Mouse (Mus musculus): ENCODE data around the gene 1700029J07Rik. TPM values are rescaled to one million over a fixed set of nuclear protein-coding genes. Genes with fewer than 3 reads are reported as not detected.

1700029J07Rik gene
- polyA plus RNA-seq, 1 experiment from 2014 or later = 8.1 TPM

GRCm38 (mm10) chr8:45999138-45999783, 24.2 kb upstream of the 1700029J07Rik start, which contains the start of gene Lrp2bp:
TSS of gene Lrp2bp (plus strand) at chr8:45999303.
- ATAC-seq (no peak), DNase-seq (ENCODE audit: low read depth, low spot score) (no peak)
- POLR2A ChIA-PET = interaction anchor here (0.6 to 1.7 kb wide), 3 partner anchors 24 to 152 kb away, joined by 3 to 4 read pairs (median 3); partner anchors contain the start of genes 1700029J07Rik, Cfap97, Snx25 and Ufsp2
- H3K27me3 ChIP-seq = no peaks in the 10 kb centered on the region
- no peak for TF ChIP-seq CTCF (IDR thresholded peaks at IDR 0.05)
- in situ Hi-C loops (cut with MboI; ENCODE audit: low pct_unique_long_range_greater_than_20kb) = no loop called here
- CTCF ChIA-PET = interaction anchor here (1.0 to 1.5 kb wide), 2 partner anchors 12 to 23 kb away, joined by 4 to 6 read pairs; partner anchors contain the start of gene Ufsp2

DNA sequence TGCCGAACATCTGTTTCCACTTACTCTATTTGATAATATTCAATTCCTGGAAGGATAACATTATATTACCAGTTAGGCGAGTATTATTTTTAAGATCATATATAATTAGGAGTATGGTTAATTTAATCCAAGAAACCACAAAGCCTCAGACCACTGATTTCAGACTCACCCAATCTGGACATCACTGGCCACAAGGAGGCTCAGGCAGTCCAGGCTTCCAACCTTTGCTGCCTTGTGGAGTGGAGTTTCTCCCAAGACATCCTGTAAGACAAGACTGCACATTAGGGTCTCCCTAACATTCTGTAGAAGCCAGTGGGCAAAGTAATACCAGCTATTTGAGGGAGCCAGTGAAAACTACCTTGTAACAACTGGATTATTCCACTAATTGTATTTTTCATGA, 23.2 kb upstream of the 1700029J07Rik start:
- no peaks in the 10 kb centered on the region for H3K27me3 ChIP-seq
- POLR2A ChIA-PET = interaction anchor here (1.7 kb wide), 1 partner anchor 23 kb away, joined by 4 read pairs; the partner anchor contains the start of genes 1700029J07Rik and Ufsp2
- in situ Hi-C loops (cut with MboI; ENCODE audit: low pct_unique_long_range_greater_than_20kb) = no loop called here
- no peak for TF ChIP-seq CTCF (IDR thresholded peaks at IDR 0.05)
- CTCF ChIA-PET = no interaction called here
- no peak for ATAC-seq
- DNase-seq (ENCODE audit: low read depth, low spot score) = no peak

DNA sequence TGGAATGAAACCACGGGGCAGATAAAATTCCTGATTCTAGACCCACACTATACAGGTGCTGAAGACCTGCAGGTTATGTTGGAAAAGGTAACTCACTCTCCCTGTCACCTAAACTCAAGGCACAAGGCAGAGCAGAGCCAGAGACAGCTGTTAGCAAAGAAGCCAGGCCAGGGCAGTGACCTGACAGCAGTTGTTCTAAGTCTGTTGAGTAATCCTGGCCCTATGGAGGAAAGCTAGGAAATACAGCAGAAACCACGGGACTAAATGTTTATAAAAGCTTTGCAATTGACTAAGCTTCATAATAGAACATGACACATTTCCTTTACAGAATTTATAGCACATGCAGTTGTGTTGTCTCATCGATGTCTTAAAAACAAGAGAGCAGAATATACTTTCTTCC, 20.5 kb upstream of the 1700029J07Rik start:
- H3K27me3 ChIP-seq = no peaks in the 10 kb centered on the region
- ChIA-PET CTCF (no interaction called here), POLR2A (no interaction called here)
- no peak for DNase-seq (ENCODE audit: low read depth, low spot score)
- ATAC-seq = no peak
- in situ Hi-C loops (cut with MboI; ENCODE audit: low pct_unique_long_range_greater_than_20kb) = no loop called here
- no peak for TF ChIP-seq CTCF (IDR thresholded peaks at IDR 0.05)

- ATAC-seq (no peak), DNase-seq (ENCODE audit: low read depth, low spot score) (no peak)
- peak; percentile 54 for TF ChIP-seq CTCF (IDR thresholded peaks at IDR 0.05)
- CTCF ChIA-PET = interaction anchor here (1.2 kb wide), 1 partner anchor 18 kb away, joined by 3 read pairs; the partner anchor contains the start of gene Ufsp2
- POLR2A ChIA-PET = no interaction called here
- in situ Hi-C loops (cut with MboI; ENCODE audit: low pct_unique_long_range_greater_than_20kb) = no loop called here
- H3K27me3 ChIP-seq = no peaks in the 10 kb centered on the region
These were observed 19.1 kb upstream of the 1700029J07Rik start for GRCm38 (mm10) chr8:45994111-45994510.

DNA sequence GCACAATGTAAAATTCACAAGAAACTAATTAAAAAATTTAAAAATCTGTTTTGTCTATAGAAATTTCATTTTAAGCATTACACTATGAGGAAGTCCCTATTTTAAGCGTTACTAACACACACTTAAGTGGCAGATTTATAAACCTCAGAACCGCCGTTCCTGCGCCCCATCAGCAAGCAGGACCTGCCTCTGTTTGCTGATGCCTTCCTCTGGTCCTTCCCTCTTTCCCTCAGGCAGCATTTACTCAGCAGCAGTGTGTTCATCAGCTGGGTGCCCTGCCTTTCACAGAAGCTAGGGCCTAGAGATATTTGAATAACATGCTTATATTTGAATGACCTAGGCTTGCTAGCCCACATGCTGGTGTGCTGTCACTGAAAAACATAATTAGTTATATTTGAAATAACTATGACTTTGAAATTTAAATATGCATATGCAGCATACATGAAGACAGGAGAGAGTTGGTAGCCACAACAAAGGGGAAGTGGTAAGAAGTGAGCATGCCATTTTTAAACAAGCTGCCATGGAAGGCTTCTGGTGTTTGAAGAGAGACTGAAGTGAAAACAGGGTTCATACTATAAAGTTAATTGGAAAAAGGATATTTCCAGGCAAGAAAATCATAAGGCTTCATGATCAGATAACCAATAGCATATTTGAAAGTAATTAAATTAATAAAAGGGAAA, 15.7 kb upstream of the 1700029J07Rik start:
- ATAC-seq (no peak), DNase-seq (ENCODE audit: low read depth, low spot score) (no peak)
- POLR2A ChIA-PET = no interaction called here
- CTCF ChIA-PET = interaction anchor here (1.9 kb wide), 1 partner anchor 10 kb away, joined by 6 read pairs; no protein-coding TSS in a partner anchor
- in situ Hi-C loops (cut with MboI; ENCODE audit: low pct_unique_long_range_greater_than_20kb) = no loop called here
- TF ChIP-seq CTCF (IDR thresholded peaks at IDR 0.05) = no peak
- H3K27me3 ChIP-seq = no peaks in the 10 kb centered on the region

DNA sequence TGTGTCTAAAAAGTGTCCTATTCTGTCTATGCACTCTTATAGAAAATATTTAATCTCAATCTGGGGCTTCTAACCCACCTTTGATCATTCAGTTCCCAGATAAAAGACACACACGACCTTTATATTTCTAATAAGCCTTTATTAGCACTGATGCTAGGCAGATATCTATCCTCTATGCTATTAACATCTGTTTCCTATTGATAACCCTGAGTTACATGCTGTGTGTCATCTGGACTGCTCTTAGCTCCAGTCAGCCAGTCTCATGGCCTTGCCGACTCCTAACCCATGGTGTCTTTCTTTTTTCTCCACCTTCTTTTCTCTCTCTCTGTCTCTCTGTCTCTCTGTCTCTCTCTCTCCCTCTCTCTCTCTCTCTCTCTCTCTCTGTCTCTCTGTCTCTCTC, 13.1 kb upstream of the 1700029J07Rik start:
- ATAC-seq = no peak
- in situ Hi-C loops (cut with MboI; ENCODE audit: low pct_unique_long_range_greater_than_20kb) = no loop called here
- DNase-seq (ENCODE audit: low read depth, low spot score) = no peak
- CTCF ChIA-PET = interaction anchor here (1.3 kb wide), 1 partner anchor 12 kb away, joined by 3 read pairs; no protein-coding TSS in a partner anchor
- POLR2A ChIA-PET = no interaction called here
- no peak for TF ChIP-seq CTCF (IDR thresholded peaks at IDR 0.05)
- no peaks in the 10 kb centered on the region for H3K27me3 ChIP-seq

DNA sequence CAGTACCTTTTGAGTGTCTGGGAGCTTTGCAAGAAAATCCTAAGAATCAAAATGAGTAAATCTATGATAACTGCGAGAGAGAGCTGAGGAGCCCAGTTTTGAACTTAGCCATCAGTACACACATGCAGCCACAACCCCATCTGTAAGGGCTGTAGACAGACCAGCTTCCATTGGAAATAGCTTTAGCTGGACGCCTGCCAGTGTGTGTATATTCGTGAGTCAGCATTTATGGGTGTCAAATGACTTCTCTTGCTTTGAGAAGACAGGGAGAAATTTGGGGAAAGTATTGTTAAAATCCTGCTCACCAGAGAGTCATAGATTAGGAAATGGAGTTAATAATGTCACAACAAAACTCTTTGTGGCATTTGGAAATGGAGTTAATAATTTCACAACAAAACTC, 11.6 kb upstream of the 1700029J07Rik start:
- POLR2A ChIA-PET = interaction anchor here (1.2 kb wide), 1 partner anchor 11 kb away, joined by 4 read pairs; the partner anchor contains the start of genes 1700029J07Rik and Ufsp2
- CTCF ChIA-PET = no interaction called here

GRCm38 (mm10) chr8:45975837-45976468, 901 bp upstream of the 1700029J07Rik start:
- TF ChIP-seq CTCF (IDR thresholded peaks at IDR 0.05) = no peak
- DNase-seq (ENCODE audit: low read depth, low spot score) = no peak
- POLR2A ChIA-PET = interaction anchor here (0.7 to 1.9 kb wide), 3 partner anchors 11 to 23 kb away, joined by 4 read pairs; partner anchors contain the start of gene Lrp2bp

More for the DNA sequence above, 11.6 kb upstream of the 1700029J07Rik start:
- no peaks in the 10 kb centered on the region for H3K27me3 ChIP-seq
- no peak for TF ChIP-seq CTCF (IDR thresholded peaks at IDR 0.05)
- DNase-seq (ENCODE audit: low read depth, low spot score) = no peak
- in situ Hi-C loops (cut with MboI; ENCODE audit: low pct_unique_long_range_greater_than_20kb) = no loop called here
- no peak for ATAC-seq

DNA sequence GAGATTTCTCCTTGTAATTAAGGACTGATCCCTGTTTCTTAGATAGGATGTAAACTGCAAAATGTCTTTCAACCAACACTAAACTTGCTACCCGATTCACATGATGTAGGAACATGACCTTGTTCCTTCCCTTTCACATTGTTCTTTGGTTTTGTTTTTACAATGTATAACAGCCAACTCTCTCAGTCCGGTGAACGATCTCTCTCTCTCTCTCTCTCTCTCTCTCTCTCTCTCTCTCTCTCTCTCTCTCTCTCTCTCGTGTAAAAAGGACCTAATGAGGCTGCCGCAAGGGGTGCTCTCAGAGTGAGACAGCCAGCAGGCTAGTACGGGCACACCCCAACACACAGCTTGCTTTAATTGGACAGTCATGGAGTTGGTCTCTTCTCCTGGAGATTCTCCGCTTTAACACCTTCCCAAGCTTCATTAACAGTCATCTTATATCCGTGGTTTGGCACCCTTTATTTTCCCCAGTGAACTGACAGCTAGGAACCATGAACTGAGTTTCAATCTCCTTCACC, 1.0 kb downstream of the 1700029J07Rik start:
- no peaks in the 10 kb centered on the region for H3K27me3 ChIP-seq
- in situ Hi-C loops (cut with MboI; ENCODE audit: low pct_unique_long_range_greater_than_20kb) = no loop called here
- ATAC-seq (no peak), DNase-seq (ENCODE audit: low read depth, low spot score) (no peak)
- TF ChIP-seq CTCF (IDR thresholded peaks at IDR 0.05) = no peak
- CTCF ChIA-PET = no interaction called here
- POLR2A ChIA-PET = interaction anchor here (0.6 kb wide), 1 partner anchor 771 kb away, joined by 7 read pairs; no protein-coding TSS in a partner anchor

More at GRCm38 (mm10) chr8:45975837-45976468, 901 bp upstream of the 1700029J07Rik start:
- in situ Hi-C loops (cut with MboI; ENCODE audit: low pct_unique_long_range_greater_than_20kb) = no loop called here
- no peaks in the 10 kb centered on the region for H3K27me3 ChIP-seq
- ATAC-seq = no peak
- CTCF ChIA-PET = interaction anchor here (0.9 to 1.4 kb wide), 4 partner anchors 8 to 24 kb away, joined by 3 to 4 read pairs (median 3); partner anchors contain the start of gene Lrp2bp

GRCm38 (mm10) chr8:45970894-45971293, 4.2 kb downstream of the 1700029J07Rik start:
- DNase-seq (ENCODE audit: low read depth, low spot score) = no peak
- TF ChIP-seq CTCF (IDR thresholded peaks at IDR 0.05) = peak; percentile 54
- no peaks in the 10 kb centered on the region for H3K27me3 ChIP-seq
- no peak for ATAC-seq
- ChIA-PET CTCF (interaction anchor here (1.1 to 2.2 kb wide), 2 partner anchors 14 to 34 kb away, joined by 4 read pairs; partner anchors contain the start of gene Ankrd37), POLR2A (no interaction called here)
- in situ Hi-C loops (cut with MboI; ENCODE audit: low pct_unique_long_range_greater_than_20kb) = no loop called here
